In genomic region chr17:22225015-22225414, GRCm38 (mm10) we compare ENCODE assay signal across 8 mouse cellular contexts. TPM values are rescaled to one million over a fixed set of nuclear protein-coding genes. Genes with fewer than 3 reads are reported as not detected.
A peak's percentile ranks its signal among the peaks of the same experiment; 100 is the strongest.
DNase-seq lines count a peak whose midpoint lies in the region; ATAC-seq and TF ChIP-seq lines count a peak whose summit lies in the region.
"Not testable (repeated sequence)": the region's sequence is repeated elsewhere in the genome, so short reads cannot be mapped to it uniquely, and the experiment has no call there.

No protein-coding gene starts in this region.

- H3K36me3 ChIP-seq in embryonic facial prominence, embryonic 13.5 days; heart, embryonic 10.5 days; intestine, embryonic 15.5 days; liver, adult 2 months (ENCODE audit: control insufficient read depth, insufficient read depth, low read length); midbrain, embryonic 10.5 days: not testable (repeated sequence)

- H3K4me2 ChIP-seq in embryonic facial prominence, embryonic 13.5 days = peak overlapping the region; percentile 58
- peak overlapping the region; percentile 54 for H3K4me2 ChIP-seq in intestine, embryonic 15.5 days (replicated peaks)

- H3K27ac ChIP-seq in bone marrow, adult 2 months (ENCODE audit: control insufficient read depth, insufficient read depth, low read depth, low read length, poor library complexity); embryonic facial prominence, embryonic 13.5 days; heart, embryonic 10.5 days; intestine, embryonic 15.5 days: not testable (repeated sequence)
- H3K27ac ChIP-seq in liver, adult 2 months (replicated peaks; ENCODE audit: insufficient read depth, low read depth, low read length) = peak overlapping the region; percentile 87; the same call in 1 of the 2 replicates
- H3K27ac ChIP-seq in midbrain, embryonic 10.5 days (replicated peaks) = peak overlapping the region; percentile 85

- WGBS in bone marrow, adult 2 months = 4% methylated on average over 3 of the region's 3 CpGs
- 2% methylated on average over 3 of the region's 3 CpGs for WGBS in embryonic facial prominence, embryonic 13.5 days
- 0% methylated on average over 3 of the region's 3 CpGs for WGBS in heart, embryonic 10.5 days
- WGBS in intestine, embryonic 15.5 days = 3% methylated on average over 3 of the region's 3 CpGs
- WGBS in liver, adult 2 months = 2% methylated on average over 3 of the region's 3 CpGs
- 1% methylated on average over 3 of the region's 3 CpGs for WGBS in midbrain, embryonic 10.5 days

- H3K9ac ChIP-seq in embryonic facial prominence, embryonic 13.5 days = peak overlapping the region; percentile 77
- peak overlapping the region; percentile 63; the same call in 1 of the 2 replicates for H3K9ac ChIP-seq in intestine, embryonic 15.5 days
- peak overlapping the region; percentile 66; the same call in 1 of the 2 replicates for H3K9ac ChIP-seq in liver, adult 2 months (ENCODE audit: low read depth, low read length)

- ATAC-seq in embryonic facial prominence, embryonic 13.5 days (ENCODE audit: insufficient number of reproducible peaks, insufficient read depth, low FRiP score, low TSS enrichment, low read depth) = not testable (repeated sequence)
- ATAC-seq in intestine, embryonic 15.5 days = peak; percentile 80

- TF ChIP-seq CTCF in bone marrow, adult 2 months (IDR thresholded peaks at IDR 0.05; ENCODE audit: control insufficient read depth, insufficient read depth, low read length); liver, adult 2 months (IDR thresholded peaks at IDR 0.05; ENCODE audit: low read depth, low read length): not testable (repeated sequence)

- TF ChIP-seq POLR2A in bone marrow, adult 2 months (IDR thresholded peaks at IDR 0.05; ENCODE audit: borderline replicate concordance, control insufficient read depth, low read depth, low read length); liver, adult 2 months (IDR thresholded peaks at IDR 0.05; ENCODE audit: extremely low read depth, insufficient read depth, low read length): not testable (repeated sequence)

- peak overlapping the region; percentile 55 for H3K4me3 ChIP-seq in bone marrow, adult 2 months (replicated peaks; ENCODE audit: control insufficient read depth, low read depth, low read length)
- H3K4me3 ChIP-seq in embryonic facial prominence, embryonic 13.5 days = peak overlapping the region; percentile 63
- peak overlapping the region; percentile 66 for H3K4me3 ChIP-seq in heart, embryonic 10.5 days
- H3K4me3 ChIP-seq in intestine, embryonic 15.5 days (replicated peaks) = peak overlapping the region; percentile 68
- H3K4me3 ChIP-seq in liver, adult 2 months (ENCODE audit: insufficient read depth, low read depth, low read length) = peak overlapping the region; percentile 99
- peak overlapping the region; percentile 70 for H3K4me3 ChIP-seq in midbrain, embryonic 10.5 days

- DNase-seq in 416B (ENCODE audit: low read depth) = peak; percentile 17
- not testable (repeated sequence) for DNase-seq in heart, embryonic 10.5 days (ENCODE audit: low spot score)
- peak; percentile 9 for DNase-seq in liver, adult 2 months (ENCODE audit: extremely low read depth, low read depth, low spot score)
- DNase-seq in midbrain, embryonic 10.5 days (ENCODE audit: low spot score) = peak; percentile 12
- peak; percentile 1 for DNase-seq in right cerebral cortex, postnatal 4 days

- not testable (repeated sequence) for H3K9me3 ChIP-seq in embryonic facial prominence, embryonic 13.5 days; heart, embryonic 10.5 days; intestine, embryonic 15.5 days; midbrain, embryonic 10.5 days (replicated peaks)

- H3K79me2 ChIP-seq in liver, adult 2 months (ENCODE audit: control insufficient read depth, insufficient read depth, low read length) = not testable (repeated sequence)

- H3K4me1 ChIP-seq in bone marrow, adult 2 months (ENCODE audit: control insufficient read depth, insufficient read depth, low read length); embryonic facial prominence, embryonic 13.5 days; heart, embryonic 10.5 days; intestine, embryonic 15.5 days (replicated peaks); liver, adult 2 months (ENCODE audit: control insufficient read depth, insufficient read depth, low read length); midbrain, embryonic 10.5 days: not testable (repeated sequence)

- H3K27me3 ChIP-seq in embryonic facial prominence, embryonic 13.5 days; heart, embryonic 10.5 days (ENCODE audit: insufficient read depth, poor library complexity, severe bottlenecking); intestine, embryonic 15.5 days (replicated peaks); liver, adult 2 months (ENCODE audit: control insufficient read depth, insufficient read depth, low read length); midbrain, embryonic 10.5 days (ENCODE audit: low read depth, poor library complexity, severe bottlenecking): not testable (repeated sequence)

RNA-seq across cellular contexts. Expression of gene Zfp994, which starts 0.4 kb away (rescaled TPM):
- polyA plus RNA-seq in bone marrow, adult 2 months (2011; ENCODE audit: insufficient read depth, insufficient read length, low replicate concordance, missing spikeins) = 1.1 and 1.3 TPM in 2 replicates
- 2.8 and 3.1 TPM in 2 replicates for polyA plus RNA-seq in embryonic facial prominence, embryonic 13.5 days (2015; fragmentation: Nextera tagmentation; extraction: Ambion mirVana)
- polyA plus RNA-seq in heart, embryonic 10.5 days (2016; fragmentation: Nextera tagmentation; extraction: Ambion mirVana) = 1.7 and 1.8 TPM in 2 replicates
- 3.0 and 3.6 TPM in 2 replicates for polyA plus RNA-seq in intestine, embryonic 15.5 days (2015; fragmentation: Nextera tagmentation; extraction: Ambion mirVana)
- 2.8 and 4.1 TPM in 2 replicates for total RNA-seq in liver, adult 2 months (2014; rRNA removed)
- 0.12 and 0.15 TPM in 2 replicates for polyA plus RNA-seq in liver, adult 2 months (2012; rRNA removed)
- polyA plus RNA-seq in midbrain, embryonic 10.5 days (2016; fragmentation: Nextera tagmentation; extraction: Ambion mirVana) = 2.5 and 3.0 TPM in 2 replicates

RNA-seq across cellular contexts. Expression of gene Zfp947, which starts 59.0 kb away (rescaled TPM):
- polyA plus RNA-seq in bone marrow, adult 2 months (2011; ENCODE audit: insufficient read depth, insufficient read length, low replicate concordance, missing spikeins) = not detected in 2 replicates
- polyA plus RNA-seq in embryonic facial prominence, embryonic 13.5 days (2015; fragmentation: Nextera tagmentation; extraction: Ambion mirVana) = 2.3 and 3.2 TPM in 2 replicates
- polyA plus RNA-seq in heart, embryonic 10.5 days (2016; fragmentation: Nextera tagmentation; extraction: Ambion mirVana) = 2.7 and 2.9 TPM in 2 replicates
- polyA plus RNA-seq in intestine, embryonic 15.5 days (2015; fragmentation: Nextera tagmentation; extraction: Ambion mirVana) = 2.9 TPM in 2 replicates
- 1.3 and 1.4 TPM in 2 replicates for total RNA-seq in liver, adult 2 months (2014; rRNA removed)
- 0.07 and 0.15 TPM in 2 replicates for polyA plus RNA-seq in liver, adult 2 months (2012; rRNA removed)
- 1.4 and 1.9 TPM in 2 replicates for polyA plus RNA-seq in midbrain, embryonic 10.5 days (2016; fragmentation: Nextera tagmentation; extraction: Ambion mirVana)
